Mouse (Mus musculus): ENCODE results near the gene Atp13a3. TPM values are rescaled to one million over a fixed set of nuclear protein-coding genes. Genes with fewer than 3 reads are reported as not detected.

Gene Atp13a3
- polyA plus RNA-seq, 1 experiment from 2014 or later = 21.4 TPM

- Histone ChIP-seq H3K27ac (no peak overlapping the region), H3K27me3 (replicated peaks) (peaks cover 23% of the 10 kb centered on the region), H3K9ac (peak overlapping the region; percentile 49), H3K36me3 (no peaks in the 10 kb centered on the region), H3K9me3 (no peaks in the 10 kb centered on the region), H3K4me3 (replicated peaks) (peak overlapping the region; percentile 61), H3K4me2 (replicated peaks) (peak overlapping the region; percentile 99), H3K4me1 (replicated peaks) (peaks cover 18% of the 10 kb centered on the region)
- WGBS = under 1% methylated on average over 72 of the region's 72 CpGs
- peak; percentile 90 for ATAC-seq
Measured at GRCm38 (mm10) chr16:30308616-30309394, 97.0 kb downstream of the Atp13a3 start.

DNA sequence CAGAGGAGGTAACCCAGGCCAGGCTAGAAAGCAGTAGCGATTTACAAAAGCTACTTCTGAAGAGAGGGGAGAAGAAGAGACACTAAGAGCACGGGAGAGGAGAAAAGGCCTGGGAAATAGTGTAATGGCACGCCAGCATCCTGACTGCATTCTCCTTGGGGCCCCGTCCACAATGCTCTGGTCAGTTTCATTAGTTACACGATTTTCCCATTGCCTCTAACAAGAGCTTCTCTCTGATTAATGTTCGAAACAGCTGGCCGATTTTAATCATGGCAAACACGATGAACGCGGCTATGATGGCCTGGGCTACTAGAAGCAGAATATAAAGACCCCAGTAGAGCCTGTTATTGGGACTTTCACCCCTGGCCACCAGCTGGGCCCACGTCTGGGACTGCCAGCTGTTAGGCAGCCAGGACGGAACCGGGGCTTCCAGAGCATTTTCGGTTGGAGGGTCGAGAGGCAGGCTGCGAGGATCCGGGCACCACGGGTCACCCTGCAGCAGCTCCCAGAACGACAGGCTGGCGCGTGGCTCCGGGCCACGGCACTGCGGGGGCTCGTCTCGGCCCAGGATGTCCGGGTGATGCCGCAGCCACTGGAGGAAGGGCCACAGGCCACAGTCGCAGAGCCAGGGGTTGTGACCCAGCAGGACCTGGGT, 97.7 kb downstream of the Atp13a3 start:
- Histone ChIP-seq H3K9ac (peak overlapping the region; percentile 49), H3K4me1 (replicated peaks) (peaks cover 18% of the 10 kb centered on the region), H3K27me3 (replicated peaks) (peaks cover 23% of the 10 kb centered on the region), H3K27ac (no peak overlapping the region), H3K4me3 (replicated peaks) (peak overlapping the region; percentile 61), H3K4me2 (replicated peaks) (peak overlapping the region; percentile 99), H3K9me3 (no peaks in the 10 kb centered on the region), H3K36me3 (no peaks in the 10 kb centered on the region)
- no peak; the same call in none of the 2 replicates for ATAC-seq
- 19% methylated on average over 29 of the region's 29 CpGs for WGBS

DNA sequence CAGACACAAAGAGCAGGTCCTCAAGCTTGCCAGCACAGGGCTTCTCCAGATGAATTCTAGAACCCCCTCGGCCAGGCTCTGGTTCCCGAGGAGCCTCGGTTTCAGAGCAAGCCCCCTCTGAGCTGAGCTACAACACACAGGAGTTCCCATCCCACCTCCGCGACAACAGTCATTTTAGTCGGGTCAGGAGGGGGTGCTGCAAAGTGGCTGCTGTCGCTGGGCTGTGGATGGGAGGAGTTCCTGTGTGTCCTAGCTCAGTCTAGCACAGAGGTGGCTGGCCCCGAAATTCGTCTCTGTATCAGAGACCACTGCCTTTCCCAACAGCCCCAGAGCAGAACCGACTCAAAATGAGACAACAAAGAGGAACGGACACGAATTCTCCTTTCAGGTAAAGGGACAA, 98.5 kb downstream of the Atp13a3 start:
- ATAC-seq = no peak
- no peaks in the 10 kb centered on the region for H3K36me3 ChIP-seq
- WGBS = 60% methylated on average over 12 of the region's 12 CpGs
- no peak overlapping the region for H3K9ac ChIP-seq
- H3K27ac ChIP-seq = no peak overlapping the region
- no peak overlapping the region for H3K4me3 ChIP-seq (replicated peaks)
- H3K27me3 ChIP-seq (replicated peaks) = peaks cover 23% of the 10 kb centered on the region
- no peaks in the 10 kb centered on the region for H3K9me3 ChIP-seq
- H3K4me1 ChIP-seq (replicated peaks) = peaks cover 18% of the 10 kb centered on the region
- H3K4me2 ChIP-seq (replicated peaks) = no peak overlapping the region

- Histone ChIP-seq H3K36me3 (no peaks in the 10 kb centered on the region), H3K9me3 (no peaks in the 10 kb centered on the region), H3K4me2 (replicated peaks) (no peak overlapping the region), H3K4me3 (replicated peaks) (no peak overlapping the region), H3K9ac (no peak overlapping the region), H3K27me3 (replicated peaks) (peaks cover 23% of the 10 kb centered on the region), H3K27ac (no peak overlapping the region), H3K4me1 (replicated peaks) (peaks cover 18% of the 10 kb centered on the region)
- 85% methylated on average over 4 of the region's 4 CpGs for WGBS
- no peak for ATAC-seq
Measured at GRCm38 (mm10) chr16:30306102-30306501, 99.7 kb downstream of the Atp13a3 start.

DNA sequence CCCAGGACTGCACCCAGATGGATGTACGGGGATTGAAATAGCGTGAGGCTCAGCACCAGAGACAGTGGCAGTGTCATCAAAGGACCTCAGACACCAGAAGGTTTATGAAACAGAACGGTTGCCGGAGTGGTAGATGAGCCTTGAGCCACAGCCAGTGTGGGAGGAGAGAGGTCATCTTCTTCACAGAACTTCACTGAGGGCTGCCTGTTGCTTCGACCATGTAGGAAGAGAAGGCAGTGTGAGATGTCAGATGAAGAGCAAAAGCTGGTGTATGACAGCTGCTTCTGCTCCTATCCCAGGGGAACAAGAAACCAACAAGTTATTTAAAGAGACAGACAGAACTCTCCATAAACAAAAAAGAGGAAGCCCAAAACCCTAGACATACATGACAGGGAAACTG, 101.5 kb downstream of the Atp13a3 start:
- no peak overlapping the region for H3K27ac ChIP-seq
- H3K36me3 ChIP-seq = no peaks in the 10 kb centered on the region
- H3K9ac ChIP-seq = no peak overlapping the region
- 55% methylated on average over 5 of the region's 5 CpGs for WGBS
- H3K4me3 ChIP-seq (replicated peaks) = no peak overlapping the region
- H3K27me3 ChIP-seq (replicated peaks) = peaks cover 22% of the 10 kb centered on the region
- no peaks in the 10 kb centered on the region for H3K9me3 ChIP-seq
- ATAC-seq = no peak
- H3K4me2 ChIP-seq (replicated peaks) = no peak overlapping the region
- peaks cover 13% of the 10 kb centered on the region for H3K4me1 ChIP-seq (replicated peaks)

DNA sequence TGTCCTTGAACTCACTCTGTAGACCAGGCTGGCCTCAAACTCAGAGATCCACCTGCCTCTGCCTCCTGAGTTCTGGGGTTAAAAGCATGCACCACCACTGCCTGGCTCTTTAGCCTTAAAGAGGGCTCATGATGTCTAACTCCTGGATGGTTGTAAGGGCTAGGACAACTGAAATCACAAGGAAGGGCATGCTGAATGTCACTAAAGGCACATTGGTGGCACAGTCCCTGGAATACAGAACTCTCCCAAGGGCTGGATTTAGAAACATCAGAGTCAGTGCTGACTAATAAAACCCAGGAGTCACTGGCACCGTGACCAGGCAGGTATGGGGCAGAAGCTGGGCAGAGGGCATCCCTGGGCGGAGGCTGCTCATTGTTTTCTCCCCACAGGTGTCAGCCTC, 102.4 kb downstream of the Atp13a3 start:
- no peak for ATAC-seq
- H3K4me3 ChIP-seq (replicated peaks) = no peak overlapping the region
- peaks cover 14% of the 10 kb centered on the region for H3K27me3 ChIP-seq (replicated peaks)
- no peaks in the 10 kb centered on the region for H3K36me3 ChIP-seq
- H3K4me2 ChIP-seq (replicated peaks) = no peak overlapping the region
- 70% methylated on average over 2 of the region's 2 CpGs for WGBS
- no peak overlapping the region for H3K9ac ChIP-seq
- H3K9me3 ChIP-seq = no peaks in the 10 kb centered on the region
- H3K4me1 ChIP-seq (replicated peaks) = peaks cover 5% of the 10 kb centered on the region
- no peak overlapping the region for H3K27ac ChIP-seq

- Histone ChIP-seq H3K27ac (no peak overlapping the region), H3K4me2 (replicated peaks) (no peak overlapping the region), H3K27me3 (replicated peaks) (peaks cover 7% of the 10 kb centered on the region), H3K36me3 (no peaks in the 10 kb centered on the region), H3K4me1 (replicated peaks) (no peaks in the 10 kb centered on the region), H3K9ac (no peak overlapping the region), H3K4me3 (replicated peaks) (no peak overlapping the region), H3K9me3 (no peaks in the 10 kb centered on the region)
- ATAC-seq = no peak
- WGBS = 82% methylated on average over 6 of the region's 6 CpGs
Measured at GRCm38 (mm10) chr16:30302686-30303085, 103.1 kb downstream of the Atp13a3 start.

DNA sequence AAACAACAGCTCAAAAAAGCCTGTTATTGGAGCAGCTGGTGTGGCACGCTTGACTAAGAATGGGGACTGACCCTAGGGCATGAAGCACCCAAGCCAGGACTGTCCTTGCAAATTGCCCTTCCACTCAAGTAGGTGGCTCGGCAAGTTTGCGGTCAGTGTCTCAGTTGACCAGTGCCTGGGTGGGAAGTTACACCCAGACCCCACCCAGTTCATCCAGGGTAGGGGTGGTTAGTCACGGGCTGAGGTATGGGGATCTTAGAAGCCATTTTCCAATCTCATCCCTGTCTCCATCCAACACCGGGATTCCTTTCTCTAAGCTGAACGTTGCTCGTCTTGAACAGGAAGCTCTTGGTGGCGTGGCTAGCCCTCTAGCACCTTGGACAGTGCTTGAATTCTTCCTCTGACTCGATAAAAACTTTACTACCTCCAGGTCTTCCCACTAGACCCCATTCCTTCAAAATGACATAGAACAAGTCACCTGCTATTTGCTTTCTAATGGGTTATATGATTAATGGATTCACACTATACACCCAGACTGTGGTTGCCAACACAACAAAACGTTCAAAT, 106.0 kb downstream of the Atp13a3 start:
- Histone ChIP-seq H3K9me3 (no peaks in the 10 kb centered on the region), H3K4me2 (replicated peaks) (no peak overlapping the region), H3K4me1 (replicated peaks) (no peaks in the 10 kb centered on the region), H3K36me3 (no peaks in the 10 kb centered on the region), H3K9ac (no peak overlapping the region), H3K4me3 (replicated peaks) (no peak overlapping the region), H3K27me3 (replicated peaks) (peaks cover 7% of the 10 kb centered on the region; the same call in 1 of the 2 replicates), H3K27ac (no peak overlapping the region)
- 58% methylated on average over 10 of the region's 10 CpGs for WGBS
- no peak for ATAC-seq

DNA sequence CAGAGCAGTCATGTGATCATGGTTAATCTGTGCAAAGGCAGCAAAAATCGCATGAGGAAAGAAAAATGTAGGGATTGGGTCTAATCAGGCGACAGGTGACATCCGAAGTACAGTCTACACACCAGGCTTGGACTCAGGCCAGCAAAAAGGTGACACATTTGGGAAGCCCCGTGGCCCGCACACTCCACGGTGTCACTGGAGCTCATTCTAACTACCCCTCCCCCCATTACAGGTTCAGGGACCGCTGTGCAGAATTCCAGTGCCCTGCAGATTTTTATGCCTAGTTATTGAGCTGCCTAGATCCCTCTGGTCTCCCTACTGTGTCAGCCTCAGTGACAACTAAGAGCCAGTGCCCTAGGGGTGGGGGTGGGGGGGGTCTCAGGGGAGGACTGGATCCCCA, 108.3 kb downstream of the Atp13a3 start:
- Histone ChIP-seq H3K27me3 (replicated peaks) (peaks cover 7% of the 10 kb centered on the region; the same call in 1 of the 2 replicates), H3K36me3 (no peaks in the 10 kb centered on the region), H3K4me1 (replicated peaks) (no peaks in the 10 kb centered on the region), H3K27ac (no peak overlapping the region), H3K9me3 (no peaks in the 10 kb centered on the region), H3K4me3 (replicated peaks) (no peak overlapping the region), H3K9ac (no peak overlapping the region), H3K4me2 (replicated peaks) (no peak overlapping the region)
- ATAC-seq = no peak
- WGBS = 88% methylated on average over 7 of the region's 7 CpGs

DNA sequence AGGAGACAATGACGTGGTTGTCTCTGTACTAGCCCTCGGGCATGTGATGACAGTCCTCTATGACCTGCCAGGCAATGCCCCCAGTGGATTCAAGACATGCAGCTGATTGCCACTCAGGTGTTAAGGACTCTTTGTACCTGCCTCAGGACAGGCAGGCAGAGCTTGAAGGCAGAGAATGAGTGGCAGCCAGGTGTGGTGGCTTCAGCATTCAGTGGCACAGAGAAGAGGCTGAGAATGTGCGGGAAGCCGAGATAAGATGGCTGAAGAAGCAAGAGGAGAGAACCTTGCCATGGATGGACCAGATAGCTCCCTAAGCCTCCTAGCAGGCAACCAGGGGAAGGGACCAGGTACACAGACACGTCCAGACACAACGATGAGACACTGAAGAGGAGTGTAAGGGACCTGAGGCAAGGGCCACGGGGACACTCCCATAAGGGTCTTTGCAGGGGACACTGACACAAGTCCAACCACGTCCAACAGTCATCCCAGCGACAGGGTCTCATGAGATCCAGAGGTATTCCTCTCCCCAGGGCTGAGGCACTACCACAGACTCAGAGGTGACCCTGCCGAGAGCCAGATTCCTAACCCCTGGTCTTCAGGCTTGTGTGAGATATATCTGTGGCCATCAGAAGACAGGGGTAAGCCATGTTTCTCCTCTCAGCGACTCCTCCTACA, 109.0 kb downstream of the Atp13a3 start:
- Histone ChIP-seq H3K9ac (no peak overlapping the region), H3K27me3 (replicated peaks) (peaks cover 7% of the 10 kb centered on the region; the same call in 1 of the 2 replicates), H3K9me3 (no peaks in the 10 kb centered on the region), H3K4me2 (replicated peaks) (no peak overlapping the region), H3K27ac (no peak overlapping the region), H3K36me3 (no peaks in the 10 kb centered on the region), H3K4me3 (replicated peaks) (no peak overlapping the region), H3K4me1 (replicated peaks) (no peaks in the 10 kb centered on the region)
- ATAC-seq = no peak
- 88% methylated on average over 11 of the region's 11 CpGs for WGBS

DNA sequence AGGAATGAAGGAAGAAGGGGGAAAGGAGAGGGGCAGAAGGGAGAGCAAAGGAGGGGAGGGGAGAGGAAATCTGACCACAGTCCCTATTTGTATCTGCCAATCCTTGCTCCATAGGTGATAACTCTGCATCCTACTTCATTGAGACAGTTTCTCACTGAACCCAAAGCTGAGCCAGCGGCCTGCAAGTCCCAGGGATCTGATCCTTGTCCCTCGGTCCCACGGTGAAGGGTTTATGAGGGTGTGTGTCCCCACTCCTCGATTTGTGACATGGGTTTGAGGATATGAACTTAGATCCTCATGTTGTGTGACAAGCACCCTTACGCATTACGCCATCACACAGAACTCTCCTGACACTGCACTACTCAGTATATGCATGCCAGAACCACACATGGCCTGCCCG, 110.7 kb downstream of the Atp13a3 start:
- Histone ChIP-seq H3K9ac (no peak overlapping the region), H3K27ac (no peak overlapping the region), H3K4me2 (replicated peaks) (no peak overlapping the region), H3K27me3 (replicated peaks) (peaks cover 3% of the 10 kb centered on the region; the same call in 1 of the 2 replicates), H3K4me3 (replicated peaks) (no peak overlapping the region), H3K36me3 (no peaks in the 10 kb centered on the region), H3K9me3 (no peaks in the 10 kb centered on the region), H3K4me1 (replicated peaks) (no peaks in the 10 kb centered on the region)
- WGBS = 84% methylated on average over 7 of the region's 7 CpGs
- no peak for ATAC-seq

GRCm38 (mm10) chr16:30290436-30290835, 115.3 kb downstream of the Atp13a3 start:
- H3K27me3 ChIP-seq (replicated peaks) = no peaks in the 10 kb centered on the region
- no peak overlapping the region for H3K9ac ChIP-seq
- WGBS = 75% methylated on average over 6 of the region's 6 CpGs
- H3K4me1 ChIP-seq (replicated peaks) = no peaks in the 10 kb centered on the region; the same call in 1 of the 2 replicates
- ATAC-seq = no peak
- H3K36me3 ChIP-seq = no peaks in the 10 kb centered on the region
- H3K4me3 ChIP-seq (replicated peaks) = no peak overlapping the region
- no peak overlapping the region for H3K4me2 ChIP-seq (replicated peaks)
- no peak overlapping the region for H3K27ac ChIP-seq
- H3K9me3 ChIP-seq = no peaks in the 10 kb centered on the region
